Comparison of ENCODE assay signal across 8 mouse cellular contexts in genomic region chr3:96603311-96603710, GRCm38 (mm10). TPM values are rescaled to one million over a fixed set of nuclear protein-coding genes. Genes with fewer than 3 reads are reported as not detected.
DNase-seq lines count a peak whose midpoint lies in the region; ATAC-seq and TF ChIP-seq lines count a peak whose summit lies in the region.

No protein-coding gene starts in this region.

- H3K9ac ChIP-seq in neural tube, embryonic 12.5 days: peak overlapping the region; percentile 95

- H3K27ac ChIP-seq in left cerebral cortex, adult 2 months: no peak overlapping the region
- peak overlapping the region; percentile 97 for H3K27ac ChIP-seq in hindbrain, embryonic 10.5 days
- H3K27ac ChIP-seq in neural tube, embryonic 12.5 days: no peak overlapping the region

- intact Hi-C loops in left cerebral cortex, adult 2 months (cut with DNase I): loop anchor here (2.0 kb wide), 1 partner anchor 25 kb away; the partner anchor contains the start of gene Rbm8a

- WGBS in hindbrain, embryonic 10.5 days: 55% methylated on average over 5 of the region's 5 CpGs
- 58% methylated on average over 5 of the region's 5 CpGs for WGBS in neural tube, embryonic 12.5 days

- peaks cover 58% of the 10 kb centered on the region for H3K4me1 ChIP-seq in hindbrain, embryonic 10.5 days (replicated peaks)
- H3K4me1 ChIP-seq in neural tube, embryonic 12.5 days: peaks cover 57% of the 10 kb centered on the region

- ATAC-seq in neural tube, embryonic 12.5 days (ENCODE audit: low FRiP score, low read depth): no peak

- H3K36me3 ChIP-seq in hindbrain, embryonic 10.5 days: peaks cover 39% of the 10 kb centered on the region
- H3K36me3 ChIP-seq in neural tube, embryonic 12.5 days: peaks cover 8% of the 10 kb centered on the region; the same call in 1 of the 2 replicates

- no peak for DNase-seq in left cerebral cortex, adult 2 months (ENCODE audit: extremely low spot score in 1 of 2, low spot score in 2 of 2)
- no peak for DNase-seq in left cerebral cortex, adult 18-20 months (ENCODE audit: low spot score in 2 of 2)
- DNase-seq in cerebellum, postnatal 25 days: peak; percentile 55 to 69
- no peak for DNase-seq in hindbrain, embryonic 10.5 days (ENCODE audit: low spot score)
- no peak for DNase-seq in right cerebral cortex, postnatal 14 days
- no peak for DNase-seq in urinary bladder, postnatal 4 days (ENCODE audit: low spot score in 2 of 2)
- DNase-seq in thymus, postnatal 0 days (ENCODE audit: low spot score): no peak

- H3K27me3 ChIP-seq in hindbrain, embryonic 10.5 days (ENCODE audit: insufficient read depth, poor library complexity, severe bottlenecking): peaks cover 18% of the 10 kb centered on the region
- peaks cover 7% of the 10 kb centered on the region; the same call in 1 of the 2 replicates for H3K27me3 ChIP-seq in neural tube, embryonic 12.5 days (replicated peaks)

- peak overlapping the region; percentile 75; the same call in 1 of the 2 replicates for H3K4me3 ChIP-seq in left cerebral cortex, adult 2 months
- peak overlapping the region; percentile 93 for H3K4me3 ChIP-seq in hindbrain, embryonic 10.5 days
- peak overlapping the region; percentile 86; the same call in 1 of the 2 replicates for H3K4me3 ChIP-seq in neural tube, embryonic 12.5 days

- H3K4me2 ChIP-seq in neural tube, embryonic 12.5 days (replicated peaks): peak overlapping the region; percentile 76

- H3K9me3 ChIP-seq in hindbrain, embryonic 10.5 days: no peaks in the 10 kb centered on the region
- H3K9me3 ChIP-seq in neural tube, embryonic 12.5 days: no peaks in the 10 kb centered on the region

- no peak for TF ChIP-seq CTCF in left cerebral cortex, adult 2 months (IDR thresholded peaks at IDR 0.05)

RNA-seq across cellular contexts. Expression of gene Lix1l, which starts 2.4 kb away (rescaled TPM):
- 10 to 100 TPM; 18.6 to 21.5 TPM for total RNA-seq in left cerebral cortex, adult 2 months (2021)
- total RNA-seq in left cerebral cortex, adult 18-20 months (2021): 10 to 100 TPM; 20.8 to 21.5 TPM
- polyA plus RNA-seq in hindbrain, embryonic 10.5 days (2016; fragmentation: Nextera tagmentation; extraction: Ambion mirVana): 5.4 and 5.5 TPM in 2 replicates
- 6.7 and 7.2 TPM in 2 replicates for polyA plus RNA-seq in neural tube, embryonic 12.5 days (2016; fragmentation: Nextera tagmentation; extraction: Ambion mirVana)
- 1.7 TPM in 2 replicates for polyA plus RNA-seq in thymus, postnatal 0 days (2015; fragmentation: Nextera tagmentation; extraction: Ambion mirVana)

RNA-seq across cellular contexts. Expression of gene Ankrd34a, which starts 6.9 kb away (rescaled TPM):
- 10 to 100 TPM; 66.8 to 70.3 TPM for total RNA-seq in left cerebral cortex, adult 2 months (2021)
- total RNA-seq in left cerebral cortex, adult 18-20 months (2021): 10 to 100 TPM; 67.3 to 77.4 TPM
- polyA plus RNA-seq in hindbrain, embryonic 10.5 days (2016; fragmentation: Nextera tagmentation; extraction: Ambion mirVana): 0.92 and 1.5 TPM in 2 replicates
- 5.3 and 5.6 TPM in 2 replicates for polyA plus RNA-seq in neural tube, embryonic 12.5 days (2016; fragmentation: Nextera tagmentation; extraction: Ambion mirVana)
- polyA plus RNA-seq in thymus, postnatal 0 days (2015; fragmentation: Nextera tagmentation; extraction: Ambion mirVana): 0.07 and 0.09 TPM in 2 replicates

RNA-seq across cellular contexts. Expression of gene Polr3gl, which starts 9.3 kb away (rescaled TPM):
- total RNA-seq in left cerebral cortex, adult 2 months (2021): 10 to 100 TPM; 26.6 to 28.1 TPM
- 10 to 100 TPM; 24.0 to 24.8 TPM for total RNA-seq in left cerebral cortex, adult 18-20 months (2021)
- 25.3 and 29.4 TPM in 2 replicates for polyA plus RNA-seq in hindbrain, embryonic 10.5 days (2016; fragmentation: Nextera tagmentation; extraction: Ambion mirVana)
- polyA plus RNA-seq in neural tube, embryonic 12.5 days (2016; fragmentation: Nextera tagmentation; extraction: Ambion mirVana): 40.3 and 40.9 TPM in 2 replicates
- polyA plus RNA-seq in thymus, postnatal 0 days (2015; fragmentation: Nextera tagmentation; extraction: Ambion mirVana): 25.8 and 28.8 TPM in 2 replicates

RNA-seq across cellular contexts. Expression of gene Rbm8a, which starts 26.4 kb away (rescaled TPM):
- 10 to 100 TPM; 37.6 to 38.5 TPM for total RNA-seq in left cerebral cortex, adult 2 months (2021)
- 10 to 100 TPM; 41.5 to 49.6 TPM for total RNA-seq in left cerebral cortex, adult 18-20 months (2021)
- 185 and 210 TPM in 2 replicates for polyA plus RNA-seq in hindbrain, embryonic 10.5 days (2016; fragmentation: Nextera tagmentation; extraction: Ambion mirVana)
- polyA plus RNA-seq in neural tube, embryonic 12.5 days (2016; fragmentation: Nextera tagmentation; extraction: Ambion mirVana): 146 and 147 TPM in 2 replicates
- 146 and 155 TPM in 2 replicates for polyA plus RNA-seq in thymus, postnatal 0 days (2015; fragmentation: Nextera tagmentation; extraction: Ambion mirVana)

RNA-seq across cellular contexts. Expression of gene Gm16253, which starts 26.5 kb away (rescaled TPM):
- total RNA-seq in left cerebral cortex, adult 2 months (2021): not detected
- not detected for total RNA-seq in left cerebral cortex, adult 18-20 months (2021)
- polyA plus RNA-seq in hindbrain, embryonic 10.5 days (2016; fragmentation: Nextera tagmentation; extraction: Ambion mirVana): 0.55 and 0.93 TPM in 2 replicates
- polyA plus RNA-seq in neural tube, embryonic 12.5 days (2016; fragmentation: Nextera tagmentation; extraction: Ambion mirVana): 1.6 and 3.0 TPM in 2 replicates
- polyA plus RNA-seq in thymus, postnatal 0 days (2015; fragmentation: Nextera tagmentation; extraction: Ambion mirVana): 0.42 and 0.46 TPM in 2 replicates

Comparison
In these comparisons a context has a peak if more than half of its experiments do, and no peak if none do; other contexts are left out.
1. DNase-seq: peak in cerebellum, postnatal 25 days (2 of 2); none in left cerebral cortex, adult 2 months (0 of 2), left cerebral cortex, adult 18-20 months (0 of 2), hindbrain, embryonic 10.5 days (single experiment), right cerebral cortex, postnatal 14 days (single experiment), urinary bladder, postnatal 4 days (0 of 2) and thymus, postnatal 0 days (single experiment).
2. Peak in every context shown above with its lines, with median percentiles within 50 percentile points of each other: H3K4me3 ChIP-seq.